Mouse (Mus musculus) heart, postnatal 0 days (tissue): ENCODE measurements around the gene Angptl4. TPM values are rescaled to one million over a fixed set of nuclear protein-coding genes. Genes with fewer than 3 reads are reported as not detected.
"Not testable (repeated sequence)": the region's sequence is repeated elsewhere in the genome, so short reads cannot be mapped to it uniquely, and the experiment has no call there.

Experiments used
- ATAC-seq: fragments of 200-750 bp; cut with Nextera tagmentation; 2 replicates; pipeline ENCODE4 v1.8.0; 2017; ENCODE audit warnings: low read depth, moderate number of reproducible peaks, moderate library complexity; ENCODE audit not compliant: insufficient read depth
- DNase-seq: peaks from one replicate; pipeline ENCODE4 v3.0.0-alpha.2; 2016; ENCODE audit warnings: low spot score
- H3K27ac ChIP-seq: fragments of 300-500 bp; sonication (generic); 2 replicates; pipeline ENCODE4 v1.5.1; 2014; ENCODE audit warnings: low read depth, mild to moderate bottlenecking
- H3K27me3 ChIP-seq: fragments of 300-500 bp; sonication (generic); 2 replicates; pipeline ENCODE4 v1.6.1; 2014; ENCODE audit warnings: low read length, mixed read lengths; ENCODE audit not compliant: control insufficient read depth, insufficient read depth
- H3K36me3 ChIP-seq: fragments of 300-500 bp; sonication (generic); replicated peaks from 2 replicates; pipeline ENCODE4 v1.6.1; 2014; ENCODE audit warnings: low read length, mixed read lengths; ENCODE audit not compliant: control insufficient read depth, insufficient read depth
- H3K4me1 ChIP-seq: fragments of 300-500 bp; sonication (generic); 2 replicates; pipeline ENCODE4 v1.6.1; 2014; ENCODE audit warnings: antibody characterized with exemption; ENCODE audit not compliant: control insufficient read depth, insufficient read depth
- H3K4me2 ChIP-seq: fragments of 300-500 bp; sonication (generic); 2 replicates; pipeline ENCODE4 v1.6.1; 2014; ENCODE audit warnings: low read depth, mild to moderate bottlenecking, low read length, moderate library complexity
- H3K4me3 ChIP-seq: fragments of 300-500 bp; sonication (generic); 2 replicates; pipeline ENCODE4 v1.5.1; 2014; ENCODE audit warnings: low read depth, low read length
- H3K9ac ChIP-seq: fragments of 300-500 bp; sonication (generic); replicated peaks from 2 replicates; pipeline ENCODE4 v1.6.1; 2014; ENCODE audit warnings: low read depth, low read length, mixed read lengths
- H3K9me3 ChIP-seq: fragments of 300-500 bp; sonication (generic); replicated peaks from 2 replicates; pipeline ENCODE4 v1.6.1; 2016; ENCODE audit warnings: low read length; ENCODE audit not compliant: control insufficient read depth
- CTCF ChIP-seq: IDR thresholded peaks from 2 replicates; pipeline ENCODE4 v1.5.1; 2016; ENCODE audit warnings: antibody characterized with exemption, control low read depth, low read depth
- EP300 ChIP-seq: IDR thresholded peaks from 2 replicates; pipeline ENCODE4 v1.6.1; 2016; ENCODE audit warnings: antibody characterized with exemption, low read depth
- WGBS: fragments of 180-500 bp; shearing (Covaris S2); extraction: QIAGEN DNeasy Blood & Tissue Kit; methylation state at CpG from one replicate; pipeline ENCODE4 v1.1.7; 2014; 5-methylcytosine and 5-hydroxymethylcytosine counted together
- polyA plus RNA-seq: library from polyadenylated mRNA; unstranded; fragments of >200 nt; fragmentation: Nextera tagmentation; extraction: Ambion mirVana; gene quantifications from 2 replicates; pipeline ENCODE4 v1.2.1, GENCODE M21; 2015
- total RNA-seq: library from RNA; depleted of rRNA; stranded (reverse); fragments of >200 nt; gene quantifications from 2 replicates; pipeline ENCODE4 v1.2.3, GENCODE M21; 2014; ENCODE audit warnings: low replicate concordance

Gene Angptl4
- total and polyA plus RNA-seq, 2 experiments from 2014 or later, result 59.2 to 79.3 TPM

- Histone ChIP-seq H3K4me3 (peak within 1 kb of the TSS; percentile 77), H3K27ac (peak within 1 kb of the TSS; percentile 80), H3K4me1 (peaks cover 18% of the 10 kb centered on the region), H3K4me2 (peak within 1 kb of the TSS; percentile 82), H3K36me3 (peaks cover 35% of the 10 kb centered on the region), H3K9me3 (no peaks in the 10 kb centered on the region), H3K27me3 (no peaks in the 10 kb centered on the region), H3K9ac (peak within 1 kb of the TSS; percentile 73)
- WGBS, result under 1% methylated on average over 51 of the region's 51 CpGs
- ATAC-seq (peak; percentile 89), DNase-seq (peak; percentile 97)
- TF ChIP-seq EP300 (peak; percentile 97), CTCF (no peak)
Measured at GRCm38 (mm10) chr17:33824084-33824996, 42.7 kb upstream of the Angptl4 start, which contains the start of the genes Rps28 and Ndufa7. Rps28 (minus strand) TSS chr17:33824562. Ndufa7 (plus strand) TSS chr17:33824572.

- H3K27me3 ChIP-seq, DNase-seq, H3K9me3 ChIP-seq, ATAC-seq: not testable (repeated sequence)
- Histone ChIP-seq H3K27ac (peak overlapping the region; percentile 64; the same call in 1 of the 2 replicates), H3K36me3 (peaks cover 40% of the 10 kb centered on the region), H3K4me1 (peaks cover 11% of the 10 kb centered on the region), H3K4me3 (peak overlapping the region; percentile 77), H3K9ac (peak overlapping the region; percentile 70), H3K4me2 (peak overlapping the region; percentile 82)
- 72% methylated on average over 8 of the region's 8 CpGs for WGBS
Measured at GRCm38 (mm10) chr17:33823171-33823570, 41.5 kb upstream of the Angptl4 start.

- TF ChIP-seq EP300, result no peak
- TF ChIP-seq CTCF, result peak; percentile 33
- H3K36me3 ChIP-seq, result peaks cover 40% of the 10 kb centered on the region
- no peaks in the 10 kb centered on the region for H3K27me3 ChIP-seq
- DNase-seq (no peak), ATAC-seq (no peak)
- H3K4me2 ChIP-seq, result no peak overlapping the region
- H3K27ac ChIP-seq, result no peak overlapping the region
- peaks cover 13% of the 10 kb centered on the region for H3K4me1 ChIP-seq
- WGBS, result 77% methylated on average over 1 of the region's 1 CpGs
- H3K9me3 ChIP-seq, result no peaks in the 10 kb centered on the region
- no peak overlapping the region for H3K9ac ChIP-seq
- H3K4me3 ChIP-seq, result no peak overlapping the region
Measured at GRCm38 (mm10) chr17:33822436-33822959, 40.9 kb upstream of the Angptl4 start.

GRCm38 (mm10) chr17:33817969-33818643, 36.5 kb upstream of the Angptl4 start:
- 22% methylated on average over 33 of the region's 33 CpGs for WGBS
- TF ChIP-seq CTCF, result no peak
- no peak for TF ChIP-seq EP300
- Histone ChIP-seq H3K36me3 (peaks cover 40% of the 10 kb centered on the region), H3K4me1 (peaks cover 10% of the 10 kb centered on the region; the same call in 1 of the 2 replicates), H3K9ac (peak overlapping the region; percentile 58), H3K27ac (peak overlapping the region; percentile 79), H3K27me3 (no peaks in the 10 kb centered on the region), H3K4me3 (peak overlapping the region; percentile 53), H3K4me2 (peak overlapping the region; percentile 79), H3K9me3 (no peaks in the 10 kb centered on the region)
- DNase-seq, result no peak
- peak; percentile 13 for ATAC-seq

GRCm38 (mm10) chr17:33817184-33817968, 35.7 kb upstream of the Angptl4 start:
- Histone ChIP-seq H3K4me1 (peaks cover 9% of the 10 kb centered on the region; the same call in 1 of the 2 replicates), H3K36me3 (peaks cover 36% of the 10 kb centered on the region), H3K4me3 (peak overlapping the region; percentile 53), H3K9ac (peak overlapping the region; percentile 58), H3K27me3 (0 out of 2 replicates have a peak, but pooled peaks cover 4% of the 10 kb centered on the region), H3K9me3 (no peaks in the 10 kb centered on the region), H3K4me2 (peak overlapping the region; percentile 79), H3K27ac (peak overlapping the region; percentile 79)
- ATAC-seq (peak; percentile 95), DNase-seq (peak; percentile 92)
- whole genome bisulfite sequencing, result 2% methylated on average over 87 of the region's 89 CpGs
- no peak for TF ChIP-seq EP300
- no peak for TF ChIP-seq CTCF
